Mouse (Mus musculus): ENCODE data around the gene Aldh5a1.

- TF ChIP-seq EP300 (IDR thresholded peaks at IDR 0.05; ENCODE audit: low read depth) (peak; percentile 61; the same call in 1 of the 2 replicates), CTCF (IDR thresholded peaks at IDR 0.05; ENCODE audit: low read depth) (no peak)
These were observed 40.4 kb upstream of the Aldh5a1 start for GRCm38 (mm10) chr13:24977820-24978342.

Data from liver, postnatal 0 days (tissue).